ENCODE assay signal across 8 mouse cellular contexts in genomic region chr17:6948769-6949228, GRCm38 (mm10). TPM values are rescaled to one million over a fixed set of nuclear protein-coding genes. Genes with fewer than 3 reads are reported as not detected.
DNase-seq lines count a peak whose midpoint lies in the region; ATAC-seq and TF ChIP-seq lines count a peak whose summit lies in the region.
"Not testable (repeated sequence)": the region's sequence is repeated elsewhere in the genome, so short reads cannot be mapped to it uniquely, and the experiment has no call there.

No protein-coding gene starts in this region.

- H3K4me2 ChIP-seq in forebrain, embryonic 16.5 days (ENCODE audit: low read length), result peak overlapping the region; percentile 61
- peak overlapping the region; percentile 58 for H3K4me2 ChIP-seq in hindbrain, embryonic 11.5 days (replicated peaks; ENCODE audit: low read depth, low read length)
- peak overlapping the region; percentile 61 for H3K4me2 ChIP-seq in kidney, embryonic 16.5 days (replicated peaks; ENCODE audit: low read depth, low read length)
- peak overlapping the region; percentile 79 for H3K4me2 ChIP-seq in liver, embryonic 14.5 days (ENCODE audit: low read depth)
- peak overlapping the region; percentile 60 for H3K4me2 ChIP-seq in midbrain, embryonic 14.5 days (ENCODE audit: low read length)
- H3K4me2 ChIP-seq in stomach, embryonic 15.5 days, result peak overlapping the region; percentile 57

- peak; percentile 26 for DNase-seq in embryo, embryonic 10.5 days (ENCODE audit: low spot score)
- not testable (repeated sequence) for DNase-seq in hindbrain, embryonic 11.5 days (ENCODE audit: low spot score); liver, embryonic 14.5 days (ENCODE audit: low read depth in 3 of 3, low spot score in 3 of 3)
- DNase-seq in midbrain, embryonic 14.5 days, result peak; percentile 29

- not testable (repeated sequence) for H3K4me1 ChIP-seq in E14TG2a.4 (replicated peaks; ENCODE audit: low read depth, low read length); forebrain, embryonic 16.5 days (replicated peaks; ENCODE audit: control insufficient read depth, insufficient read depth, low read length); hindbrain, embryonic 11.5 days (replicated peaks; ENCODE audit: control insufficient read depth, insufficient read depth, low read length); kidney, embryonic 16.5 days (ENCODE audit: insufficient read depth, low read length); liver, embryonic 14.5 days (replicated peaks; ENCODE audit: control insufficient read depth in 2 of 2, insufficient read depth in 2 of 2, low read length in 1 of 2); midbrain, embryonic 14.5 days (ENCODE audit: control insufficient read depth, insufficient read depth, low read length); stomach, embryonic 15.5 days

- peak overlapping the region; percentile 77 for H3K4me3 ChIP-seq in E14TG2a.4 (replicated peaks; ENCODE audit: low read length)
- H3K4me3 ChIP-seq in forebrain, embryonic 16.5 days (replicated peaks; ENCODE audit: low read length), result peak overlapping the region; percentile 58
- H3K4me3 ChIP-seq in hindbrain, embryonic 11.5 days (ENCODE audit: low read depth, low read length), result peak overlapping the region; percentile 50
- peak overlapping the region; percentile 58 for H3K4me3 ChIP-seq in kidney, embryonic 16.5 days (ENCODE audit: low read length)
- peak overlapping the region; percentile 56 to 70 for H3K4me3 ChIP-seq in liver, embryonic 14.5 days (ENCODE audit: insufficient read depth in 1 of 2, low read depth in 2 of 2, low read length in 2 of 2)
- peak overlapping the region; percentile 51 for H3K4me3 ChIP-seq in midbrain, embryonic 14.5 days (replicated peaks; ENCODE audit: low read depth, low read length)
- H3K4me3 ChIP-seq in stomach, embryonic 15.5 days (replicated peaks), result peak overlapping the region; percentile 61

- peak overlapping the region; percentile 65 for H3K27ac ChIP-seq in forebrain, embryonic 16.5 days (ENCODE audit: low read length)
- not testable (repeated sequence) for H3K27ac ChIP-seq in hindbrain, embryonic 11.5 days (ENCODE audit: low read depth, low read length); liver, embryonic 14.5 days
- peak overlapping the region; percentile 90 for H3K27ac ChIP-seq in kidney, embryonic 16.5 days (ENCODE audit: low read length)
- peak overlapping the region; percentile 80 for H3K27ac ChIP-seq in midbrain, embryonic 14.5 days (replicated peaks; ENCODE audit: low read depth, low read length)
- peak overlapping the region; percentile 92 for H3K27ac ChIP-seq in stomach, embryonic 15.5 days

- not testable (repeated sequence) for TF ChIP-seq EP300 in liver, embryonic 14.5 days (IDR thresholded peaks at IDR 0.05; ENCODE audit: low read depth)

- H3K36me3 ChIP-seq in E14TG2a.4 (ENCODE audit: insufficient read depth, low read length); forebrain, embryonic 16.5 days (ENCODE audit: control insufficient read depth, insufficient read depth); hindbrain, embryonic 11.5 days (ENCODE audit: control insufficient read depth, insufficient read depth, low read length); kidney, embryonic 16.5 days (ENCODE audit: insufficient read depth, low read length); liver, embryonic 14.5 days (replicated peaks; ENCODE audit: control insufficient read depth, insufficient read depth, low read depth); midbrain, embryonic 14.5 days (ENCODE audit: control insufficient read depth, insufficient read depth, low read length); stomach, embryonic 15.5 days: not testable (repeated sequence)

- peak; percentile 31; the same call in 1 of the 2 replicates for ATAC-seq in forebrain, embryonic 16.5 days
- ATAC-seq in hindbrain, embryonic 11.5 days (ENCODE audit: low FRiP score); midbrain, embryonic 14.5 days (ENCODE audit: low FRiP score, low TSS enrichment): not testable (repeated sequence)
- ATAC-seq in kidney, embryonic 16.5 days (ENCODE audit: low FRiP score, low TSS enrichment), result peak; percentile 33; the same call in 1 of the 2 replicates
- ATAC-seq in liver, embryonic 14.5 days (ENCODE audit: insufficient read depth), result peak; percentile 14
- 0 out of 2 replicates have a peak, but pooled peaks have one; percentile 1 for ATAC-seq in stomach, embryonic 15.5 days (ENCODE audit: insufficient read depth, low FRiP score, low read depth)

- H3K9me3 ChIP-seq in E14TG2a.4 (ENCODE audit: low read length); forebrain, embryonic 16.5 days (ENCODE audit: control insufficient read depth, low read length); hindbrain, embryonic 11.5 days (ENCODE audit: control insufficient read depth, low read length); kidney, embryonic 16.5 days (ENCODE audit: low read length); liver, embryonic 14.5 days (ENCODE audit: control insufficient read depth, low read length); midbrain, embryonic 14.5 days (ENCODE audit: control insufficient read depth, low read length); stomach, embryonic 15.5 days: not testable (repeated sequence)

- TF ChIP-seq CTCF in E14TG2a.4 (conservative IDR thresholded peaks at IDR 0.05; ENCODE audit: low read length); liver, embryonic 14.5 days (IDR thresholded peaks at IDR 0.05; ENCODE audit: low read depth): not testable (repeated sequence)

- WGBS in forebrain, embryonic 16.5 days, result 11% methylated on average over 9 of the region's 9 CpGs
- 19% methylated on average over 9 of the region's 9 CpGs for WGBS in hindbrain, embryonic 11.5 days
- 6% methylated on average over 9 of the region's 9 CpGs for whole genome bisulfite sequencing in kidney, embryonic 16.5 days
- 10% methylated on average over 9 of the region's 9 CpGs for WGBS in liver, embryonic 14.5 days (ENCODE audit: insufficient replicate concordance)
- 15% methylated on average over 9 of the region's 9 CpGs for WGBS in midbrain, embryonic 14.5 days
- 9% methylated on average over 9 of the region's 9 CpGs for WGBS in stomach, embryonic 15.5 days

- H3K27me3 ChIP-seq in E14TG2a.4 (ENCODE audit: insufficient read depth, low read length); forebrain, embryonic 16.5 days (replicated peaks; ENCODE audit: control insufficient read depth, insufficient read depth, low read length); hindbrain, embryonic 11.5 days (ENCODE audit: control insufficient read depth, insufficient read depth, low read length); kidney, embryonic 16.5 days (ENCODE audit: insufficient read depth, low read length); liver, embryonic 14.5 days (ENCODE audit: control insufficient read depth, insufficient read depth, low read length); midbrain, embryonic 14.5 days (ENCODE audit: control insufficient read depth, insufficient read depth, low read length); stomach, embryonic 15.5 days (replicated peaks): not testable (repeated sequence)

- H3K9ac ChIP-seq in forebrain, embryonic 16.5 days (replicated peaks; ENCODE audit: low read depth, low read length), result peak overlapping the region; percentile 51
- peak overlapping the region; percentile 47; the same call in 1 of the 2 replicates for H3K9ac ChIP-seq in hindbrain, embryonic 11.5 days (ENCODE audit: low read depth, low read length)
- peak overlapping the region; percentile 66 for H3K9ac ChIP-seq in kidney, embryonic 16.5 days (replicated peaks; ENCODE audit: low read length)
- H3K9ac ChIP-seq in liver, embryonic 14.5 days (replicated peaks); stomach, embryonic 15.5 days: not testable (repeated sequence)
- H3K9ac ChIP-seq in midbrain, embryonic 14.5 days (replicated peaks; ENCODE audit: low read length), result peak overlapping the region; percentile 54; the same call in 1 of the 2 replicates

RNA-seq across cellular contexts. Expression of gene Rsph3b, which starts 0.3 kb away (rescaled TPM):
- polyA plus RNA-seq in forebrain, embryonic 16.5 days (2015; fragmentation: Nextera tagmentation; extraction: Ambion mirVana), result 54.9 and 56.1 TPM in 2 replicates
- 50.5 and 50.8 TPM in 2 replicates for polyA plus RNA-seq in hindbrain, embryonic 11.5 days (2014; fragmentation: Nextera tagmentation; extraction: Ambion mirVana)
- polyA plus RNA-seq in kidney, embryonic 16.5 days (2015; fragmentation: Nextera tagmentation; extraction: Ambion mirVana), result 60.4 and 60.6 TPM in 2 replicates
- polyA plus RNA-seq in liver, embryonic 14.5 days (2012; rRNA removed), result 4.5 and 5.4 TPM in 2 replicates
- 11.0 and 14.0 TPM in 2 replicates for polyA plus RNA-seq in liver, embryonic 14.5 days (2014; fragmentation: Nextera tagmentation; extraction: Ambion mirVana)
- 53.3 and 55.9 TPM in 2 replicates for polyA plus RNA-seq in midbrain, embryonic 14.5 days (2014; fragmentation: Nextera tagmentation; extraction: Ambion mirVana)
- polyA plus RNA-seq in stomach, embryonic 15.5 days (2015; fragmentation: Nextera tagmentation; extraction: Ambion mirVana), result 51.0 and 54.0 TPM in 2 replicates

RNA-seq across cellular contexts. Expression of gene Tagap1, which starts 12.2 kb away (rescaled TPM):
- 47.7 and 51.7 TPM in 2 replicates for polyA plus RNA-seq in forebrain, embryonic 16.5 days (2015; fragmentation: Nextera tagmentation; extraction: Ambion mirVana)
- 57.1 TPM in 2 replicates for polyA plus RNA-seq in hindbrain, embryonic 11.5 days (2014; fragmentation: Nextera tagmentation; extraction: Ambion mirVana)
- 58.2 and 59.7 TPM in 2 replicates for polyA plus RNA-seq in kidney, embryonic 16.5 days (2015; fragmentation: Nextera tagmentation; extraction: Ambion mirVana)
- 8.8 and 11.2 TPM in 2 replicates for polyA plus RNA-seq in liver, embryonic 14.5 days (2012; rRNA removed)
- polyA plus RNA-seq in liver, embryonic 14.5 days (2014; fragmentation: Nextera tagmentation; extraction: Ambion mirVana), result 12.4 and 14.7 TPM in 2 replicates
- polyA plus RNA-seq in midbrain, embryonic 14.5 days (2014; fragmentation: Nextera tagmentation; extraction: Ambion mirVana), result 63.8 and 70.2 TPM in 2 replicates
- polyA plus RNA-seq in stomach, embryonic 15.5 days (2015; fragmentation: Nextera tagmentation; extraction: Ambion mirVana), result 45.5 and 47.3 TPM in 2 replicates

RNA-seq across cellular contexts. Expression of gene Rnaset2b, which starts 21.6 kb away (rescaled TPM):
- polyA plus RNA-seq in forebrain, embryonic 16.5 days (2015; fragmentation: Nextera tagmentation; extraction: Ambion mirVana), result 83.1 and 87.9 TPM in 2 replicates
- polyA plus RNA-seq in hindbrain, embryonic 11.5 days (2014; fragmentation: Nextera tagmentation; extraction: Ambion mirVana), result 115 TPM in 2 replicates
- polyA plus RNA-seq in kidney, embryonic 16.5 days (2015; fragmentation: Nextera tagmentation; extraction: Ambion mirVana), result 319 and 386 TPM in 2 replicates
- 39.4 and 63.3 TPM in 2 replicates for polyA plus RNA-seq in liver, embryonic 14.5 days (2012; rRNA removed)
- 94.6 and 108 TPM in 2 replicates for polyA plus RNA-seq in liver, embryonic 14.5 days (2014; fragmentation: Nextera tagmentation; extraction: Ambion mirVana)
- polyA plus RNA-seq in midbrain, embryonic 14.5 days (2014; fragmentation: Nextera tagmentation; extraction: Ambion mirVana), result 62.1 and 64.3 TPM in 2 replicates
- polyA plus RNA-seq in stomach, embryonic 15.5 days (2015; fragmentation: Nextera tagmentation; extraction: Ambion mirVana), result 255 and 280 TPM in 2 replicates

RNA-seq across cellular contexts. Expression of gene Gm49721, which starts 29.9 kb away (rescaled TPM):
- polyA plus RNA-seq in forebrain, embryonic 16.5 days (2015; fragmentation: Nextera tagmentation; extraction: Ambion mirVana), result 0.25 and 0.31 TPM in 2 replicates
- polyA plus RNA-seq in hindbrain, embryonic 11.5 days (2014; fragmentation: Nextera tagmentation; extraction: Ambion mirVana), result 0.18 TPM in 1 of 2 replicates, not detected in the other
- polyA plus RNA-seq in kidney, embryonic 16.5 days (2015; fragmentation: Nextera tagmentation; extraction: Ambion mirVana), result 0.33 and 0.75 TPM in 2 replicates
- polyA plus RNA-seq in liver, embryonic 14.5 days (2012; rRNA removed), result 0.10 and 0.15 TPM in 2 replicates
- polyA plus RNA-seq in liver, embryonic 14.5 days (2014; fragmentation: Nextera tagmentation; extraction: Ambion mirVana), result 0.06 TPM in 1 of 2 replicates, not detected in the other
- 0.31 TPM in 1 of 2 replicates, not detected in the other for polyA plus RNA-seq in midbrain, embryonic 14.5 days (2014; fragmentation: Nextera tagmentation; extraction: Ambion mirVana)
- polyA plus RNA-seq in stomach, embryonic 15.5 days (2015; fragmentation: Nextera tagmentation; extraction: Ambion mirVana), result 0.19 and 0.24 TPM in 2 replicates
